Mouse (Mus musculus) macrophage (primary cell): ENCODE data around the gene Tmem266. TPM values are rescaled to one million over a fixed set of nuclear protein-coding genes. Genes with fewer than 3 reads are reported as not detected.

Experiments
- H3K27ac ChIP-seq: fragments of 350-480 bp; formaldehyde crosslinking; 2 replicates; pipeline ENCODE4 v1.9.0; 2021
- H3K36me3 ChIP-seq: fragments of 350-480 bp; formaldehyde crosslinking; 2 replicates; pipeline ENCODE4 v1.9.0; 2021; ENCODE audit errors: inconsistent target
- H3K4me3 ChIP-seq: fragments of 350-480 bp; formaldehyde crosslinking; 2 replicates; pipeline ENCODE4 v1.9.0; 2021; ENCODE audit errors: inconsistent target
- H3K79me2 ChIP-seq: fragments of 350-480 bp; formaldehyde crosslinking; 2 replicates; pipeline ENCODE4 v1.9.0; 2021; ENCODE audit errors: inconsistent target
- whole genome bisulfite sequencing: methylation state at CpG from one replicate; pipeline ENCODE4 v1.1.7; 2026; ENCODE audit warnings: inconsistent platforms; ENCODE audit not compliant: missing documents; 5-methylcytosine and 5-hydroxymethylcytosine counted together
- polyA plus RNA-seq: library from polyadenylated mRNA; stranded (reverse); fragments of 250-400 nt; gene quantifications from 3 replicates; pipeline ENCODE4 v1.2.4, GENCODE M21; 2018; ENCODE audit warnings: inconsistent platforms

Tmem266 gene
- polyA plus RNA-seq, 1 experiment from 2014 or later: 0.10 TPM

GRCm38 (mm10) chr9:55432306-55433289, 105.9 kb downstream of the Tmem266 start:
- Histone ChIP-seq H3K36me3 (no peaks in the 10 kb centered on the region), H3K79me2 (no peaks in the 10 kb centered on the region), H3K4me3 (no peak overlapping the region), H3K27ac (no peak overlapping the region)
- WGBS: 88% methylated on average over 14 of the region's 14 CpGs

DNA sequence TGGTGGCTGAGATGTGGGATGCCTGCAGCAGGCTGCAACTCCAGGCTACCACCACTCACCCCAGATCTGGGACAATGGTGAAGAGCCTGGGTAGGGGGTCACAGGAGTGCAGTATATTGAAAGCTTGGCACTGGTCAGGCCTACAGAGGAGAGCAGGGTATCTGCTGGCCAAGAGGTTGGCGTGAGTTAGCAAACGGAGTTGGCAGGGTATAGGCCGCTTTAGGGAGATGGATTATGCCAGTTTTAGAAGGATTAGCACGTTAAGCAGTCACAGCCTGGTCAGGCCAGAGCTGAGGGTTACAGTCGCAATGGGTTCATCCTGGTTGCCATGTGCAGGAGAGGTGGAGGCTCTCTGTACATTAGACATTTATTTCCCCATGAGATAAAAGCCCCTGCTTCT, 107.2 kb downstream of the Tmem266 start:
- H3K27ac ChIP-seq: no peak overlapping the region
- no peaks in the 10 kb centered on the region for H3K36me3 ChIP-seq
- no peaks in the 10 kb centered on the region for H3K79me2 ChIP-seq
- H3K4me3 ChIP-seq: no peak overlapping the region
- 87% methylated on average over 5 of the region's 5 CpGs for WGBS

- H3K79me2 ChIP-seq: no peaks in the 10 kb centered on the region
- 88% methylated on average over 3 of the region's 3 CpGs for WGBS
- H3K36me3 ChIP-seq: no peaks in the 10 kb centered on the region
- H3K4me3 ChIP-seq: no peak overlapping the region
- no peak overlapping the region for H3K27ac ChIP-seq
These were observed 111.7 kb downstream of the Tmem266 start for GRCm38 (mm10) chr9:55438433-55438832.

DNA sequence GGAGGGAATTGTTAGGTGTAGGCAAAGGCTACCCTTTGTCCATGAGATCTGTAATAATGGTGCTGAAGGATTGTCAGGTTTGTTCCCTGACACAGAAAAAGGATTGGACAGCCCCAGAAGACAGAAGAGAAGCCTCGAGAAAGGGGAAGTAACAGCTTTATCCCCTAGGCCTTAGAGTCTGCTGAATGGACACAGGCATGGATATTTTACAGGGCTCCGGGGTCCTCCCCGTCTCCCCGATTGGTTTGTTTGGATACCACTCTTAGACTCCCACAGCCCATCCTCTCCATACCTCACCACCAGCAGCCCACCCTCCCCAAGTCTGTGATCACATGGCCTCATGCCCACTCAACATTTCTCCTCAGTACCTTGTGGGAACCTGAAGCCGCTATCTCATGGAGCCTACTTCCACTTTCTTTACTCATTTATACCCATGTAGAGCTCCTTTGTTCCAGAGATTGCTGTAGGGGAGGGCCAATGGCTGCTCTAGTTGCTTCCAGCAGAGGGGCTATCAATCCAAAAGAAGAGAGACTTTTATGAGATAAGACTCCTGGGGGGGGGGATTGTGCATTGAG, 112.6 kb downstream of the Tmem266 start:
- H3K27ac ChIP-seq: no peak overlapping the region
- WGBS: 73% methylated on average over 5 of the region's 5 CpGs
- H3K79me2 ChIP-seq: no peaks in the 10 kb centered on the region
- no peak overlapping the region for H3K4me3 ChIP-seq
- H3K36me3 ChIP-seq: no peaks in the 10 kb centered on the region

- Histone ChIP-seq H3K79me2 (no peaks in the 10 kb centered on the region), H3K4me3 (no peak overlapping the region), H3K36me3 (no peaks in the 10 kb centered on the region), H3K27ac (no peak overlapping the region)
- 94% methylated on average over 4 of the region's 4 CpGs for WGBS
These were observed 120.8 kb downstream of the Tmem266 start for GRCm38 (mm10) chr9:55447509-55447908.

DNA sequence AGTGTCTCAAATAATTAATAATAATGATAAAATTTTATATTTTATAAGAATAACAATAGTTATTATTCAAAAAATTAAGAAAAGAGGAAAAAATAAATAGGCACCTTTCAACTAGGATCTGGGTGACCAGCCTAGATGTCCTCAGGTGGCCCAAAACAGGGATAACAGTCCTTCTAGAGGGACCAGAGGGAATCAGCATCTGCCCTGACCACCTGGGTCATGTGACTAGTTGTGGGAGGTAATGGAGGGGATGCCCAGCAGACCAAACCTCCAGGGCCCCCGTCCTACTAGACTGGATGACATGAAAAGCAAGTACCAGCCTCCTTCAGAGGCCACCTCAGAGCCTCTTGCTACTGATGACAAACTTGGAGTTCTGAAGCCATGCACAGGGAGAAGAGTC, 122.4 kb downstream of the Tmem266 start:
- WGBS: 100% methylated on average over 1 of the region's 1 CpGs
- no peak overlapping the region for H3K4me3 ChIP-seq
- no peak overlapping the region for H3K27ac ChIP-seq
- no peaks in the 10 kb centered on the region for H3K36me3 ChIP-seq
- H3K79me2 ChIP-seq: no peaks in the 10 kb centered on the region

GRCm38 (mm10) chr9:55450035-55450434, 123.3 kb downstream of the Tmem266 start:
- Histone ChIP-seq H3K27ac (no peak overlapping the region), H3K4me3 (no peak overlapping the region), H3K79me2 (no peaks in the 10 kb centered on the region), H3K36me3 (0 out of 2 replicates have a peak, but pooled peaks cover 6% of the 10 kb centered on the region)
- 93% methylated on average over 6 of the region's 6 CpGs for WGBS

GRCm38 (mm10) chr9:55451426-55451825, 124.7 kb downstream of the Tmem266 start:
- Histone ChIP-seq H3K4me3 (no peak overlapping the region), H3K27ac (no peak overlapping the region), H3K79me2 (no peaks in the 10 kb centered on the region), H3K36me3 (0 out of 2 replicates have a peak, but pooled peaks cover 12% of the 10 kb centered on the region)
- WGBS: 98% methylated on average over 3 of the region's 3 CpGs

DNA sequence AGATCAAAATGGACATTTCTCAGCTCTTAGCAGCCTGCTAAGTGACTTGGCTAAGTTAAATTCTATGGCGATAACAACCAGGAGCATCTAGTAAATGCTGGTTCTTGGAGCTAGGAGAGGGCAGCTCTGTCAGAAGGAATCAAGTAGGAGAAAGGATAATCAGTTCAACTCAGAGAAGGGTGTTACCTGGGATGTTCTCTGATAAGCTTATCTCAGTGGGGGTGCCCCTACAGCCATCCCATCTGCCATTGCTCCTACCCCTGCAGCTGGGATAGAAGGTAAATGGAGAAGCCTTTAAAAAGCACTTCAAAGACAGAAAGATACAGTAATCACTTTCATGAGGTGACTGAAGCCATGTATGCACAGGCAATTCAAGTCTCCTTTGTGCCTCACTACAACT, 126.2 kb downstream of the Tmem266 start:
- 94% methylated on average over 1 of the region's 1 CpGs for WGBS
- Histone ChIP-seq H3K36me3 (0 out of 2 replicates have a peak, but pooled peaks cover 12% of the 10 kb centered on the region), H3K4me3 (no peak overlapping the region), H3K79me2 (no peaks in the 10 kb centered on the region), H3K27ac (no peak overlapping the region)

DNA sequence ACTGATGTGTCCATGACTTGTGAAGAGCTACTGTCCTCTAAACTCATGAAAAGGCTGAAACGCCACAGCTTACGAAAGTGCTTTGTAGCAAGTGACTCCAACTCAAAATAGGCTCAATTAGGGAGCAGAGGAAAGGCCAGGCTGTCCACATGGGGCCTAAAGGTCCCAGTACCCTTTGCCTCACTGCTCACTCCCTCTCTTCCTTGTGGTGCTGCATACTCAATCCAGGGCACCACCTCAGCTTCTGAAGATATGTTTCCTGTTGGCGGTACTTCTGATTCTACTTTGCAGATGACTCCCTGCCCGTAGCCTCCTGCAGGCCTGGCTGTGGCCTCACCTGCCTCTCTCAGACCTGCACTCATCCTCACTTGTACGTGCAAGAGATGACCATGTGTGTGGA, 126.7 kb downstream of the Tmem266 start:
- Histone ChIP-seq H3K27ac (no peak overlapping the region), H3K4me3 (no peak overlapping the region), H3K36me3 (0 out of 2 replicates have a peak, but pooled peaks cover 16% of the 10 kb centered on the region), H3K79me2 (no peaks in the 10 kb centered on the region)
- WGBS: 92% methylated on average over 5 of the region's 5 CpGs

DNA sequence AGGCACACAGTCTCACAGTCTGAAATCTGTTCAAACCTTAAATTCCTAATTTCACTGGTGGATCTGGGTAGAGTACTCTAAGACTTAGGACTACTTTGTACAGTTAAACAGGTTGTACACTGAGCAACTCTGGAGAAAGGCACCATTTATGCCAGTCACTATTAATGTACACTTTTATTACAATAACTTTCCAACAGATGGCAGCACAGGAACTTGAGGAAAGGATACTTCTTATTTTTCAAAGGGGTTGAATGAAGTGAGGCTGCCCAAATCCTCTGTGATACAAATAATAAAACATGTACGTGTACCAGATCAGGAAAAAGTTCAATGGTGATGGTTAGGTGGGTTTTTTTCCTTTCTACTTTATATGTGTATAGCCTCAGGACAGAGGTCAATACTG, 141.7 kb downstream of the Tmem266 start:
- no peak overlapping the region for H3K4me3 ChIP-seq
- no peaks in the 10 kb centered on the region for H3K79me2 ChIP-seq
- peaks cover 11% of the 10 kb centered on the region for H3K36me3 ChIP-seq
- no peak overlapping the region for H3K27ac ChIP-seq
- 40% methylated on average over 1 of the region's 1 CpGs for WGBS

DNA sequence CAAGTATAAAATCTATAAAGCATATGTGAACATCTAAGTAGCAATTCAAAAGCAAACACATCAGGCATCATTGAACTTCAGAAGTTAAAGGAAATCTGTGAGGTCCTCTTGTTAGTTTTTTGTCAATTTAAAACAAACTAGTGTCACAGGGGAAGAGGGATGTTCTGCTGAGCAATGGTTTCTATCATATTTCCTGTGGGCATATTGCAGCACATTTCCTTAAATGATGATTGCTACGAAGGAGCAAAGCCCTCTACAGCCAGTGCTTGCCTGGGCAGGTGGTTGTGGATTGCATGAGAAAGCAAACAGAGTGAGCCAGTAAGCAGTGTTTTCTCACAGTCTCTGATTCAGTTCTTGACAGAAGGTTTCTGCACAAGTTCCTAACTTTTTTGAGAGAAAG, 149.4 kb downstream of the Tmem266 start:
- Histone ChIP-seq H3K27ac (no peak overlapping the region), H3K79me2 (no peaks in the 10 kb centered on the region), H3K36me3 (0 out of 2 replicates have a peak, but pooled peaks cover 6% of the 10 kb centered on the region), H3K4me3 (no peak overlapping the region)
- WGBS: 50% methylated on average over 1 of the region's 1 CpGs

DNA sequence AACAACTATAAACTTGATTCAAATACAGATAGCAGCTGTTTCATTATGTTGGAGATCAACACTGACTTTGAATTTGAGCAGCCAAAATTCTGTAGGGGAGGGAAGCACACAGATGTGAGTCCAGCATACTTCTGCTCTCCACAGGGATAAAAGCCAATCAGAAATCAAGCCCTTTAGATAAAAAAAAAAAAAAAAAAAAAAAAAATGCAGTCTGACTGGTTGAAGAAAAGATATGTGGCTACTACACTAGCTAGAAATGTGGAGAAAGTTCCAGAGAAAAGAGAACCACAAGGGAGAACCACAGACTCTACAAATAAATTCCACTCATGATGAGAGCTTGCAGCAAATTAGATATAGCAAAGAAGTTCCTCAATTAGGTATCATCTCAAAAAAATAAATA, 152.0 kb downstream of the Tmem266 start:
- Histone ChIP-seq H3K4me3 (no peak overlapping the region), H3K27ac (no peak overlapping the region), H3K36me3 (0 out of 2 replicates have a peak, but pooled peaks cover 6% of the 10 kb centered on the region), H3K79me2 (no peaks in the 10 kb centered on the region)

DNA sequence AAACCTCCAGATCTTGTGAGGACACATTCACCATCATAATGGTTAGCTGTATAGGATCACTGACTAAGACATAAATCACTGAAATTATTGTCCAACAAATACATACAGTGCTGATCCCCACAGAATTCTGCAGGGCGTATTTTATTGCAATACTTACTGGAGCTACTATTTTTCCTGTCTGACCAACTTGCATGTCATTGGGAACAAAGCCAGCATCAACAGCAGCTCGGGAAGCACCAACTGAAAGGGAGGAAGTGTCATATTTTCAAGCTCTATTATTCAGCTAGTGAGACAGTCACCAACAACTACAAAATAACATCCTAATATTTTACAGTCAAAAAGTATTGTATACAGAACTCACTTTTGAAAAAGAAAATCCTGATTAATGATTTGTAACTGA, 155.4 kb downstream of the Tmem266 start:
- H3K27ac ChIP-seq: no peak overlapping the region
- H3K36me3 ChIP-seq: peaks cover 18% of the 10 kb centered on the region; the same call in 1 of the 2 replicates
- no peaks in the 10 kb centered on the region for H3K79me2 ChIP-seq
- 57% methylated on average over 2 of the region's 2 CpGs for WGBS
- H3K4me3 ChIP-seq: no peak overlapping the region
